Mouse (Mus musculus) thymus, postnatal 25 days (tissue): Measurements from ENCODE around the gene Slc25a11.

Experiments used
- DNase-seq: peaks from one replicate; pipeline ENCODE4 v3.0.0; 2022

The Slc25a11 gene

GRCm38 (mm10) chr11:70667271-70668150 is 20.2 kb upstream of the Slc25a11 start:
- no peak for DNase-seq

DNA sequence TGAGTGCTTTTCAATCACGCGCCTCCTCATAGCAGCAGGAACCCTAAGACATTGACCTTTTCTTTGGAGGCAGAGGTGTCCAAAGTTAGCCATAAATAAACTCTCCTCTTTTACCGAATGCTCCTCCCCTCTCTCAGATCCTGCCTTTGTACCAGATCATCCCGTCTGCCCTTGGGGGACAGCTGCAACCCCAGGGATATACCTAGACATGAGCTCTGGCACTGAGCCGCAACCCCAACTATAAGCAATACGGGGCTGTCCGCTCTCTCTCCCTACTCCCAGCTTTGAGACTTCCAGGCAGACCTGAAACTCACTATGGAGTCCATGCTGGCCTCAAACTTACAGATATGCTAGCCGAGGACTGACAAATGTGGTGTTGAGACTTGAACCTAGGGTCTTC is 19.4 kb upstream of the Slc25a11 start:
- DNase-seq, result no peak

DNA sequence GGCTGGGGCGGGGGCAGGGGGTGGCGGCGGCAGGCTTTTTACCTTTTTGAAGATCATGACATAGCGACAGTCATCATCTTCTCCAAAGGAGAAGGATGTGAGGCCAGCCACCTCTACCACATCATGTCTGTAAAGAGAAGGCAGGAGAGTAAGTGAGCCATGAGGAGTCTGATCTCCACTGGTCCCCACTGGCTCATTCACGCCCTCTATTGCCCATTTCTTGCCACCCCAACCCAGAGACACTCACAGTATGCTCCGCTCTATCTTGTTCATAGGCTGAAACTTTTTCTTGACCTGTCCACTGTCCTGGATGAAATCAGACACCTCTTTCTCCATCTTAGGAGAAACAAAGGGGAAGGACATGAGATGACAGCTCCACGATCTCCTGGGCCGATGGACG is 17.5 kb upstream of the Slc25a11 start:
- DNase-seq, result no peak

GRCm38 (mm10) chr11:70663957-70664356 is 16.7 kb upstream of the Slc25a11 start:
- DNase-seq, result no peak

- no peak for DNase-seq
Measured at GRCm38 (mm10) chr11:70663101-70663500, 15.8 kb upstream of the Slc25a11 start.

DNA sequence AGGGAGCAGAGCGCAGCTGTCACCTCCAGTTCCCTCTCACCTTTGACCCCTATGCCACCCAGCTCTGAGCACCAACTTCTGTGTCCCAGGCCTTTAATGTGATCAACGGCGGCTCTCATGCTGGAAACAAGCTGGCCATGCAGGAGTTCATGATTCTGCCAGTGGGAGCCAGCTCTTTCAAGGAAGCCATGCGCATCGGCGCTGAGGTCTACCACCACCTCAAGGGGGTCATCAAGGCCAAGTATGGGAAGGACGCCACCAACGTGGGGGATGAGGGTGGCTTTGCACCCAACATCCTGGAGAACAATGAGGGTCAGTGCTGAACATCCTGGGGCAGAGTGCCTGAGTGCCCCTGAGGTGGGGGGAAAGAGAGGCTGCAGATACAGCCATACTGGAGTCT is 13.3 kb upstream of the Slc25a11 start:
- DNase-seq, result no peak

DNA sequence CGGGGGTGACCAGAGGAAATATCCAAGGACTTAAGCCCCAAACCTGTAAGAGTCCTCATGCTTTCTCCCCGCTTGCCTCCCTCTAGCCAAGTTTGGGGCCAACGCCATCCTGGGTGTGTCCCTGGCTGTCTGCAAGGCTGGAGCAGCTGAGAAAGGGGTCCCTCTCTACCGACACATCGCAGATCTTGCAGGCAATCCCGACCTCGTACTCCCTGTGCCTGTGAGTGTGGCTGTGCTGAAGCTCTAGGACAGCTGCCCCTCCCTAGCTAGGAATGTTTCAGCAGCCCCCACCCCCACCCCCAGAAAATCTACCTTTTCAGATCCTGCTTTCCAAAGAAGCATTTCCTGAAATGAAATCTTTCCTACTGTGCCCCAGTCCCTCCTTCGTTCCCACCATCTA is 11.7 kb upstream of the Slc25a11 start:
- DNase-seq, result no peak

GRCm38 (mm10) chr11:70658521-70658920 is 11.2 kb upstream of the Slc25a11 start:
- DNase-seq, result no peak

DNA sequence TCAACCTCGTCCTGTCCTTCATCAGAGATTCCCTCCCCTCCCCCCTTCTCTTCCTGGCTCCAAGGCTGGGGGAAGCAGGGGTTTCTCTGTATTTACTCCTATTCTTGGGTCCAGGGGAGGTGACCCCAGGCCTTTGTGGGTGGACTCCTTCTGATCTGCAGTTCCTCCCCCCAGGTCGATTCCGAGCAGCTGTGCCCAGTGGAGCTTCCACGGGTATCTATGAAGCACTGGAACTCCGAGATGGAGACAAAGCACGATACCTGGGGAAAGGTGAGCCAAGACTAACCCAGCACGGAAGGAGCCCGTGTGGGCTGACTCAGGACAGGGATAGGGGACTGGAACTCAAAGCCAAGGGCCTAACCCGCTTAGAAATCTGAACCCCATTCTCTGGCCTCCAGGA is 10.7 kb upstream of the Slc25a11 start:
- no peak for DNase-seq

DNA sequence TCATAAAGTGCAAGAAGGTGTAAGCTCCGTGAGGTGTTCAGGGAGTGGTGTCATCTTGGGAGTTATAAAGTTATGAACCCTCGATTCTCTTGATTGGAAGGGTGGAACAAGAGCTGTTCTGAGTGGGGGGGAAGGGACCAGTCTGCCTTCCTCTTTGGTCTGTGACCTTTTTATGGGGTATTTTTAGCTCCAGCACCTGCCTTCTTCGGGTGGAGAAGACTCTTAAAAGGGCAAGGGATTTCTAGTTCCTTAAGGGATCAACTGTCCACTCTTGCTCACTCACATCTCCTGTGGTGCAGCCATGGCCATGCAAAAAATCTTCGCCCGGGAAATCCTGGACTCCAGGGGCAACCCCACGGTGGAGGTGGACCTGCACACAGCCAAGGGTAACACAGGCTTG is 10.3 kb upstream of the Slc25a11 start:
- DNase-seq, result peak; percentile 47

DNA sequence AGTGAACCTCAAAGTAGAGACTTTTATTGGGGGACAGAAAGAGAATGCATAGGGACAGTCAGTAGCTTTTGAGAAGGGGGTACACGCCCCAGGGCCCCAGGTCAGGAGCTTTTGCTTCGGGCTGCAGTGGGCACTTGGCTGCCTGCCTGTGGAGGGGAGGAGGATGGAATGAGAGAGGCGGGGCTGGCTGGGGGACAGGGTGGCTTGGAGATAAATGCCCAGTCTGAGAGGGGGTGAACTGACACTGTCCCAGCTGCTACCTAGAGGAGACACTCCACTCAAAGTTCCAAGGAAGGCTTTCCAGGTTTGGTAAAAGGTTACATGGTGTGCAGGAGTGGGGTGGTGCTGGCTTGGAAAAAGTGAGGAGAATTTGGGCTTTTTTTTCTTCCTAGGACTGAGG is 9.7 kb upstream of the Slc25a11 start, which contains the start of gene Eno3:
Eno3 (plus strand) TSS at position 239 of the 400 bp plus-strand sequence.
- no peak for DNase-seq

DNA sequence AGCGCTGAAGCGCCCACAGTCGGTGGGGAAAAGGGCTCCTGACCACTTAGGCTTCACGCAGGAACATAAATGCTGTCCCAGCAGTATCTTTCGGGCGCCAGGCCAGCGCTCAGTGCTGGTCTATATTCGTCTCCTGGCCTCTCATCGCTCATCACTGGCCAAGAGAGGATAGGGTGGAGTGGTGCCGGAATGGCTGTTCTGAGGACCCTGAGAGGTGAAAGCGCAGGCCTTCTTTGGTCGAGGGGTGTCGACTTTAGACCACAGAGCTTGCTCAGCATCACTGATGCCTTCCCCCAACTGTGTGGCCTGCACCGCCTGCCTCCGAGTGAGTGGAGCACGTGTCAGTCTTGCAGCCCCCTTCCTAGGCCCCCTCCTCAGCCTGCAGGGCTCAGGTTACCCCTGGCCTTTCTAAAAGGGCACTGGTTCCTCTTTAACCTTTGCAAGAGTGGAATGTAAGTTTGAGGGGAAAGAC is 9.2 kb upstream of the Slc25a11 start:
- peak; percentile 22 for DNase-seq

- DNase-seq, result peak; percentile 79
Measured at GRCm38 (mm10) chr11:70655571-70656455, 8.5 kb upstream of the Slc25a11 start.

DNA sequence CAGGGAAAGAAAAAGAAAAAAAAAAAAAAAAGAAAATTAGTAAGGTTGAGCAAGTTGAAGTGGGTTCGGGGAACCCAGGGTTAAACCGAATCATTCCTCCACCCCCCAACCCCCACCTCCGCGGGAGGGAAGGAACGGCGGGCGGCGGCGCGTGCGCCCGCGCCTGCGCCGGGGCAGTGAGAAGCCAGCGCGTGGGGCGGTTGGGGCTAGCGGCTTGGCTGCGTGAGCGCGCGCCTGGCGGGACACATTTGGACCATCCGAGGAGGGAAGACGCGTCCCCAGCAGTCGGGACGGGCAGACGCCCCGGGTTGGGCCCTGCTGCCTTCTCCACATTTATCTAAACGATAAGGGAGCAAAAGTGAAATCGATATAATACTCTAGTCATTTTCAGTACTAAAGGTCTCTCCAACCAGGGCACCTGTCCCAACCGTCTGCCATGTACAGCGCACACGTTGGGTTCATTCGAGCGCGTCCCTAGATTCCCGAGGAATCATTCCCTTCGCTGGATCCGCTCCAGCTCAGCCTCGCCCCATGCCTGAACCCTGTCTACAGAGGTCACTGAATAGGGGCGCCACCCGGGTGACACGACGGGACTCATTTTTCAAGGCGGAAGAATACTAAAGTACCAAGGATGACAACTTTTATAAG is 7.8 kb upstream of the Slc25a11 start:
- peak; percentile 84 for DNase-seq

GRCm38 (mm10) chr11:70654198-70654922 is 7.1 kb upstream of the Slc25a11 start, which contains the start of gene Pfn1:
Pfn1 (minus strand) TSS chr11:70654644.
- peak; percentile 83 for DNase-seq

- DNase-seq, result peak; percentile 86
Measured at GRCm38 (mm10) chr11:70653345-70654197, 6.3 kb upstream of the Slc25a11 start.

DNA sequence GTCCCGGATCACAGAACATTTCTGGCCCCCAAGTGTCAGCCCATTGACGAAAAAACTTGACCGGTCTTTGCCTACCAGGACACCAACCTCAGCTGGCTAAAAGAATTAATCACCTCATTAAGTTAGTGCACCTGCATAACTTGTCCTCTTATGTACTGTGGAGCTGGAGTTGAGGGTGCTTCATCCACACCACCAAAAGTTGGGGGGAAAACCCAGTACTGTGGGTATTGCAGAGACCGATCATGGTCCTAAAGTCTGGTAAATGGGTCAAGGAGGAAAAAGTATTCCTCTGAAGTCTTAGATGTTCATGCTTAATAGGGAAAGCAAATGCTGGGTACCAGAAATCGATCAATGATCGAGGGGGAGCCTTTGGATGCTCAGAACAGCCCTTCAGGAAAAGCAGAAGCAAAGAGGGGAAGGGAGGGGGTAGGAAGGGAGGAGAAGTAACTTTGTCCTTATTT is 5.6 kb upstream of the Slc25a11 start:
- DNase-seq, result no peak

DNA sequence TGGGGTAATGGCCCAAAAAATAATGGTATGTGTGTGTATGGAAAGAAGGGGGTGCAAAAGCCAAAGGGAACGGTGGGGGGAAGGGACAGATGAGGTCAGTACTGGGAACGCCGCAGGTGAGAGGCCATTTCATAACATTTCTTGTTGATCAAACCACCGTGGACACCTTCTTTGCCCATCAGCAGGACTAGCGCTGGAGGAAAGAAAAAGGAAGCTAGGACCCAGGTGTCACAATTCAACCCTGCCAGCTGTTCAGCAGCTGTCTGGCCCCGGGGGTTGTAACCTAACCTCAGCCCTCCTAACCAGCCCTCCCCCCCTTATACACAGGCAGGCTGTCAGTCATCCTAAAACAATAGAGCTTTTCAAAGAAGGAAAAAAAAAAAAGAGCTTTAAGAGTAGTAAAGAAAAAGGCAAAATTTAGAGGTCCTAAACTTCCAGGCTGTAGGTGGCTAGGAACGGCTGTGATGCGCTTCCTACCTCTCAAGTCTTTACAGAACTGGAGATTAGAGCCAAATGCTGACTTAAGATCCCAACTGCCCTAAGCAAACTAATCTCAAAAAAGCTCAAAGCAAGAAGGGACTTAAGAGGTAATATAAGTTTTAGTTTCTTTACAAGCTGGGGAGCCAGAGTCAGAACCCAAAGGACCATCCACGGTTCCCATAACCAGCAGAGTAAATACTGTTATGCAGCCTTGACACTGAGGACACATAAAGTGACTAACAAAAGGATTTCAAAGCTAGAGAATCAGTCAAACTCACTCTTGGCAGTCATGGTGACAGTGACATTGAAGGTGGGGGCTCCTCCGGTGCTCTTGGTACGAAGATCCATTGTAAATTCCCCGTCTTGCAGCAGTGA is 5.0 kb upstream of the Slc25a11 start:
- peak; percentile 65 for DNase-seq

GRCm38 (mm10) chr11:70651391-70651790 is 4.1 kb upstream of the Slc25a11 start:
- no peak for DNase-seq
